Mouse (Mus musculus): ENCODE data around the gene B9d2.
A peak's percentile ranks its signal among the peaks of the same experiment; 100 is the strongest.

B9d2 gene

DNA sequence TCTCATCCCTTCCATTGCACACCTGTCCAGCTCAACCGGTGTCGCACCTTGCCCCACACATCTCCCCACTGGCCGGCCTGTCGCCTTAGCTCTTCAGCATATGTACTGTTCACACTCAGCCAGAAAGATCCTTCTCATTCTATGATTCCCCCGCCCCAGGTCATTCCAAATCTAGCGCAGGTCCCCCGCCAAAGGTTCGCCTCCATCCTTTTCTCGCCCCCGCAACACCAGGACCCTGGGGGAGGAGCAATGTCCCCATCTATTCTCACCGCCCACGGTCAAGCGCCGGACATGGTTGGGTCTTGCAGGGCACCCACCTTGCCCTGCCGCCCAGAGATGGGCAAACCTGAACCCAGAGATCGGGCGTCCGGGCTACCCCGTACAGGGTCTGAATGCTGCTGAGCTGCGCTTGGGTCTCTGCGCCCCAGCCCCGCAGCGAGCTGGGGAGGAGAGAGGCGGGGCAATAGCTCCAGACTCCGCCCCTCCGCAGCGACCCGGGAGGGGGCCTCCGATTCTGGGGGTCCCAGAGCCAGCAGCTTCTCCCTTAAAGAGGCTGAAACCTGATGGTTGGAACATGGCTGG is 5.8 kb upstream of the B9d2 start, which contains the start of gene Tmem91:
Gene Tmem91 (minus strand): TSS at position 448 of the 582 bp plus-strand sequence.
- no peak for DNase-seq (ENCODE audit: low spot score)

DNA sequence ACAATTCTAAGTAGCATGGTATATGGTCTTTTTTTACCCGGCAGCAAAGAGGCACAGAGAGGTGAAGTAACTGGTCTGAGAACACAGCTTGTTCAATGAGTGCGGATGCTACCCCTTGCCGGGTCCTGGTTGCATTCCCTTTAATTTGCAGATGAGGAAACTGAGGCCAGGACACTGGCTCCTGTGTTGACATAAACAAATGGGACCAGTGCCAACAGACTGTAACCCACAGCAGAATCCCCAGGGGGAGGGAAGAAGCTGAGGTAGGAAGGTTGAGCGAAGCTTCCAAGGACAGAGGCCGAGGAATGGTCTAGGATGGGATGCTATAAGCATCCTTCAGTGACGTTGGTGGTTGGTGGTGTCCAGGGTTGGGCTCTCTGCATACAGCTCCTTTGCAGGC is 5.2 kb upstream of the B9d2 start:
- DNase-seq (ENCODE audit: low spot score): no peak

DNA sequence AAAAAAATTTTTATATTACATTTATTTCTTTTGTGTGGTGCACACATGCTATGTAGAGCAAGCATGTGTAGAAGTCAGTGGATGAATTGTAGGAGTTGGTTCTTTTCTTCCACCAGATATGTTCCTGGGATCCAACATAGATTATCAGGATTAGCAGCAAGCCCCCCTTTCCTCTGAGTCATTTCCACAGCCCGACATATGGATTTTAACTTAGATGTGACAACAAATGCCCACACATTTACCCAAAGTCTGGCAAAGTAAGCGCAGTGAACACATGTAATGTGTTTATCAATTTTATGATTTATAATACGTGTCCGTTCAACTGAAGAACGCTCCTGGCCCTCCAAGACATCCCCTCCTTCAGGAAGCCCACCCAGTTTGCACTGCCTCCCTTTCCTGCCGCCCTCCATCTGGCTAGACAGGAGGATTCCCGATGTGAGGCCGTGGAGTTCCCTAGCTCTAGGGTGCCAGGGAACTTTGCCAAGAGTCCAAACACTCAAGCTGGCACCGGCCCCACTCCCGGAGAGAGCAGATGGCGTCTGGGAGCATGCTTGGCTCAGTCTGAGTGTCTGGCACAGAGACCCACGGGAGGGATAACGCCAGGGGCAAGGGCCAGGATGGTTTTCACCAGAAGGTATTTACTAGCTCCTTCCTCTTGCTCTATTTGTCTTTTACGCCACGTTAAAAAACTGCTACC is 4.3 kb upstream of the B9d2 start:
- DNase-seq (ENCODE audit: low spot score): no peak

DNA sequence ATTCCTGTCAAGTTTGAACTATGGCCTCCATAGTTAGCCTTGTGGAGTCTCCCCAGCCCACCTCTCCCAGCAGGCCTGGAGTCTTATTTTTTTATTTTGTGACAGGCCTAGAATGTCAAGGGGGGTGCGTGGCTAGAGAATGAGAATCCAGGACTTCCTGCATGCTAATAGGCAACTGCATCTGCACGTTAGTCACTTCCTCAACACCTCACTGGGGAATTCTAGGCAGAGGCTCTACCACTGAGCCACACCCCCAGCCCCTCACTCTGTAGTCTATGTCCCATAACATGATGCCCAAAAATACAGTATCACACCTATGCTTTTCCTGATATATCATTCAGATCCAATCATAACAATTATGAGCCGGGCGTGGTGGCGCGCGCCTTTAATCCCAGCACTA is 3.6 kb upstream of the B9d2 start:
- DNase-seq (ENCODE audit: low spot score): no peak

DNA sequence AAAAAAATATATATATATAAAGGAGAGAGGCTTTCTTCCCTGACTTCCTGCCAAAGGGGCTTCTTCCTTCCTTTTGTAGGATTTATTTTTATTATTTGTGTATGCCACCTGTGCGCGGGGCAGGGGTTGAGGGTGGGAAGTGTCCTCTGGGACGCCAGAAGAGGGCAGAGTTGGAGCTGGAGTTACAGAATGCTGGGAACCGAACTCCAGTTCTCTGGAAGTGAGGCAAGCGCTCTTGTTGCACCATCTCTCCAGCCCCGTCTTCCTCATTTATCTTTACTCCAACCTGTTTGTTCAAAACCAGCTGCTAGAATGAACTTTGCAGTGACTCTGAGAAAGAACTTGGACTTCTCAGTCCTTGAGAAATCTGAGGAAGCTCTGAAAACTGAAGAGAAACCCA is 609 bp upstream of the B9d2 start:
- no peak for DNase-seq (ENCODE audit: low spot score)

DNA sequence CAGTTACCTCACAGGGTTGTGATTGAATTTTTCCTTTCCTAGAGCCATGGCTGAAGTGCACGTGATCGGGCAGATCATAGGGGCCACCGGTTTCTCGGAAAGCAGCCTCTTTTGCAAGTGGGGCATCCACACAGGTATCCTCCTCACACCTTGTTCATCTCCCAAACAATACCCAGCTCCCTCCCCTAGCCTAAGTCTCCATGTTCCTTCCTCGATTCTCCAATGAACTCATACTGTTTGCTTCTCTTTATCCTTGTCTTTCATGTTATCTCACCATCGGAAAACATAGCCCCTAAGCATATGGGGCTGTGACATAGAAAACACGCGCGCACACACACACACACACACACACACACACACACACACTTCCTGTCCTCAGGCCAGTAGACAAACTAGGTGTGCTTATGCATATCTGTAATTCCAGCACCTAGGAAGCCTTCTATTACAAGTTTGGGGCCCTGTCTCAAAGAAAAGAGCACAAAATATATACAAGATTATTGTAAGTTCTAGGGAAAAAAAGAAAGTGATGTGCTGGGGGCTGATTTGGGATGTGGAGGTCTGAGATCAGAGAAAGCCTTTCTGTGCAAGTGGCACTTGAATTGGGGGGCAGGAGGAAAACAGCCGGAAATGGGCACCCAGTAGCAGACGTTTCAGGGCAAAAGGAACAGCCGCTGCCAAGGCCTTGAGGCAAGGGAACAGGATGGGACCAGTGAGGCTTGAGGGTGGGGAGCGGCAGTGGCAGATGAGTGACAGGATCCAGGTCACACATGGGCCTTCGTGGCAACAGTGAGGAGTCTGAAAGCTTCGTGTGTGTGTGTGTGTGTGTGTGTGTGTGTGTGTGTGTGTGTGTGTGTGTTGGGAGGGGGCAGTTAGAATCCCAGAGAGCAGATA is 1.0 kb downstream of the B9d2 start:
- no peak for DNase-seq (ENCODE audit: low spot score)

DNA sequence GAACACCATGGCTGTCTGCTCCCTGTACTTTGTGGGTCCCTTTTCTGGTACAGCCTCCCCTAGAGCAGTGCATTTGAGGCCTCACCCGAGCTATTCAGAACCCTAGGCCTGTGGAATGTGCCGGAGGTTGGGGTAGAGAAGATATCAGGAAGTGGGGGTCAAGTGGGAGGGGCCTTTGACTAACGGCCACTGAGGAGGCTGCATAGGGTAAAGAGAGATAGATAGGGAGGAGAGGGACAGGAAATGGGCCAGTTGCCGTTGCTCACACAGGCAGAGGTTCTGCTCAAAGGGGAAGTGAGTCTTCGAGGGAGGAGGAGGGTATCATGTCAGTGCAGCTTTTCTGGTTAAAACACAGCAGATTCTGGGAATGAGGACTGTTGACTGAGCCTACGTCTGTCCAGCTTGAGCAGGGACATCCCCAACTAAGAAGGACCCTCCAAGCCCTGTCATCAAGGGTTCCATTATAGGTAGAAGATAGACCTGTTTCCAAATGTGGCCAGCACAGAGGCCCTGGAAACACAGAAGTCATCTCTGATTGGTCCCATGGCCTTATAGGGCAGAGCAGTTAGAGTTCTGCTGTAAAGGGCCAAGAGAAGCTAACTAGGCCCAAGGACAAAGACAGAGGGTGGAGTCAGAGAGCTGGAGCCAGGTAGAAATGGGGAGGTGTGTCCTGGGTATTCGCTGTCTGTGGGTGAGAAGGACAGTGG is 3.0 kb downstream of the B9d2 start:
- DNase-seq (ENCODE audit: low spot score): peak; percentile 32

DNA sequence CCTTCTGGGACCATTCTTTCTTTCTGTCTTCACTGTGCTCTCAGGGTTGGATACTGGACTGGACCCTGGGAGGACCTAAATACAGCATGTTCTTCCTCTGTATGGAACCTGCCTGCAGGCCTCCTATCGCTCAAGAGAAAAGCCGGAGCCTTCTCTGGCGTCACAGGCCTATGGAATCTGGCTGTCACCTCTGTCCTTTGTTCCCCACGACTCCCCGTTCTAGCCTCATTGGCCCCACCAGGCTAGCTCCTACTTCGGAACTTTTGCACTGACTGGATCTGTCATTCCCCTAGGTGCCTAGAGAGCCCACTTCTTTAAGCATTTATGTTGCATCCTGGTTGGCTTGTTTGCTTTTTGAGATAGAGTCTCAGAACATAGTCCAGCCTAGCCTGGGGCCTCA is 4.1 kb downstream of the B9d2 start:
- no peak for DNase-seq (ENCODE audit: low spot score)

DNA sequence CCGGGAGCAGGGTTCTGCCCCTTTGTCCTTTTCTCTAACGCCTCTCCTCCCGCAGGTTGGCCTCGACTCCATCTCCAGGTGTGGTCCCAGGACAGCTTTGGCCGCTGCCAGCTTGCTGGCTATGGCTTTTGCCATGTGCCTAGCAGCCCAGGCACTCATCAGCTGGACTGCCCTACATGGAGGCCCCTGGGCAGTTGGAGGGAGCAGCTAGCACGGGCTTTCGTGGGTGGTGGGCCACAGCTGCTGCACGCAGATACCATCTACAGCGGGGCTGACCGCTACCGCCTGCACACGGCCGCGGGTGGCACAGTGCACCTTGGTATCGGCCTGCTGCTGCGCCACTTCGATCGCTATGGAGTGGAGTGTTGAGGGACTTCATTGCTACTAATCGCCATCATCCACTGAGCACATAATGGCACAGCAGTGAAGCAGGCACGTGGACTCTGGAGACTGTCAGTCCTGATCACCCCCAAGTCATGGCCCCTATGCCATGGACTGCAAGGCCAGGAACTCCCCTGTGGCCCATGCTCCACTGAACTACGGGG is 5.4 kb downstream of the B9d2 start:
- DNase-seq (ENCODE audit: low spot score): no peak

DNA sequence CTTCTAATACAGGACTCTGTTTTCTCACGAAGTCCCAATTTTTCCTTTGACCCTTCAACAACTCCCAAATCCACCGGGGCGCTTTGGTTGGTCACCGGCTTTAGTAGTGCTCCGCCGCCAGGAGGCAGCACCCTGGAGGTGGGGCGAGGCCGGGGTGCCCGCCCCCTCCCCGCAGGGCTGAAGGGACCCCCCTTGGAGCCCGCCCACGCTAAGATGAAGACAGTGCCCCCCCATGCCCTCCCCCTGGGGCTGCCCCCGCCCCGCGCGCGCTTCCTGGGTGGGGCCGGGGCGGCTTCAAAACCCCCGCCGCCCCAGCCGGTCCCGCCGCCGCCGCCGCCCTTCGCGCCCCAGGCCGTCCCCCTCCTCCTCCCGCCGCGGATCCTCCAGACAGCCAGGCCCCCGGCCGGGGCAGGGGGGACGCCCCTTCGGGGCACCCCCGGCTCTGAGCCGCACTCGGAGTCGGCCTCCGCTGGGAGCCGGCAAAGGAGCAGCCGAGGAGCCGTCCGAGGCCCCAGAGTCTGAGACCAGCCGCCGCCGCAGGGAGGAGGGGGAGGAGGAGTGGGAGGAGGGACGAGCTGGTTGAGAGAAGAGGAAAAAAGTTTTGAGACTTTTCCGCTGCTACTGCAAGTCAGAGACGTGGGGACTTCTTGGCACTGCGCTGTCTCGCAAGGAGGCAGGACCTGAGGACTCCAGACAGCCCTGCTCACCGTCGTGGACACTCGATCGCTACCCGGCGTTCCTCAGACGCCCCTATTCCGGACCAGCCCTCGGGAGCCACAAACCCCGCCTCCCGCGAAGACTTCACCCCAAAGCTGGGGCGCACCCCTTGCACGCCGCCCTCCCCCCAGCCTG is 6.3 kb downstream of the B9d2 start, which contains the start of gene Tgfb1:
Gene Tgfb1 (plus strand): TSS at position 323 of the 852 bp plus-strand sequence.
- DNase-seq (ENCODE audit: low spot score): peak; percentile 69

DNA sequence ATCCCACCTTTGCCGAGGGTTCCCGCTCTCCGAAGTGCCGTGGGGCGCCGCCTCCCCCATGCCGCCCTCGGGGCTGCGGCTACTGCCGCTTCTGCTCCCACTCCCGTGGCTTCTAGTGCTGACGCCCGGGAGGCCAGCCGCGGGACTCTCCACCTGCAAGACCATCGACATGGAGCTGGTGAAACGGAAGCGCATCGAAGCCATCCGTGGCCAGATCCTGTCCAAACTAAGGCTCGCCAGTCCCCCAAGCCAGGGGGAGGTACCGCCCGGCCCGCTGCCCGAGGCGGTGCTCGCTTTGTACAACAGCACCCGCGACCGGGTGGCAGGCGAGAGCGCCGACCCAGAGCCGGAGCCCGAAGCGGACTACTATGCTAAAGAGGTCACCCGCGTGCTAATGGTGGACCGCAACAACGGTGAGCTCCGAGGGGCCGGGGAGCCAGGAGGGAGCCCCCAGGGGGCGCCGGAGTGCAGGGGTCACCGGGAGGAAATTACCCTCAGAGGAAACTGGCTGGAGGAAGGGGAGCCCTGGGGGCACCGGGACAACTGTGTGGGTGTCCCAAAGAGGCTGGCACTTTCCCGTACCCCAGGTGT is 7.3 kb downstream of the B9d2 start:
- DNase-seq (ENCODE audit: low spot score): peak; percentile 47

DNA sequence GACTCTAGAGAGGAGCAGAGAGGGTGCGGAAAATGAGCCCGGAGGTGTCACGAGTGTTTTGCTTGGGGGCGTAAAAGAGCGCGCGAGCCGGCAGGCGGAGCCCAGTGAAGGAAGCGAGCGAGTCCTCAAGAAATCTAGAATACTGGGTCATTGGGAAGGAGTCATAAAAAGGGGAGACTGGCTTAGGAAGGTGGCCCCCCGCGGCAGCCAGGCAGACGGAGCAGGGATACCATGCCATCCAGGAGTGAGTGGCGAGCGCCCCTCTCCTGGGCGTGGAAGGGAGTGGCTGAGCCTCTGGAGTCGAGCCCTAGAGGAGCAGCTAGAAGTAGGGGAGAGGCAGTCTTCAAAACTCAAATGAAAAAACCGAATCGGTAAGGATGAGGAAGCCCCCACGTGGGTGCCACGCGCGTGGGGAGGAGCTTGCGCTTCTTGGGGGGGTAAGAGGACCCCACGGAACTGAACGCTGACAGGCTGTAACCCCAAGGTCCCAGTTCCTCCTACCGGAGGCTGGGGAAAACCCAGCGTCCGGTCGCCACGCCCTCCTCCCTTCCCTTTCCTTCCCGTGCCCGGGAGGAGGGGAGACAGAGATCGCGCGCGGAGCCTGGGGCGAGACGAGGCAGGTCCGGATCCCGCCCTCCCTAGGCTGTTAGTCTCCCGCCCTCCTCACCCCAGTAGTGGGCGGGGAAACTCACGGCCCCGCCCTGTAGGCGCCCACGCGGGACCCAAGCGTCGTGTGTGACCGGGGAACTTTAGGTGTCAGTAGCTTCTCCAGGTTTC is 8.4 kb downstream of the B9d2 start:
- peak; percentile 86 for DNase-seq (ENCODE audit: low spot score)

DNA sequence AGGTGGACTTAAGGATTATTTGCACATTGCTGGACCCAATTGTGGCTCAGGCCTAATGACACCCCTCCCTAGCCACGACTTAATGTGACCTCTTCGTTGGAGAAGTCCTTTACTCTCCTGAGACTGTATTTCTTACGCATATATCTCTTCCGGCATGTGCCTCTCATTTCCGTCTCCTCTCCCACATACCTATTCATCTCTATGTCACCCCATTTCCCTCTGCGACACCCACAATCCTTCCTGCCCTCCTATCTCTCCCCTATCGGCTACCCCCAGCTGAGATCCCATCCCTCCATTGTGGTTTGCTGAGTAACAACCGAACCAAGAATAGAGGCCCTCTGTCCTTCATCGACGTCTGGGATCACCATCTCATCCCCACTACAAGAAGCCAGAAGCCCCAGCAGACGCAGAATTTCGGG is 9.0 kb downstream of the B9d2 start:
- peak; percentile 62 for DNase-seq (ENCODE audit: low spot score)

DNA sequence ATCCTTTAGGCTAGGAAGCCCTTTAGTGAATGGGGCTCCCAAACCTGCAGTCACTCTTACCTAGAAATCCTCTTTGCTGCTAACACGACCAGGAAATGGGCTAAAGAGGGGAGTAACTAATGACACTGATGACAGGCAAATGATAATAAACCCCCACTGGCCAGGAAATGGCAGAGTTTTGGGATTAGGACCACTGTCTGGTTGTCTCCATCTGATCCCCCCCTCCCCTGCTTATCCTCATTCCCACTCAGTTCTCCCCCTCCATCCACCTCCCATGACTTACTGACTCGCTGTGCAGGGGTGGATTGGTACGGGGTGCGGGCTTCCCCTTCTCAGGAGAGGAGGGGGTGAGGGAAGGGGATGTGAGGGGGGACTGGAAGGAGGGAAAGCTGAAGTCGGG is 9.5 kb downstream of the B9d2 start:
- no peak for DNase-seq (ENCODE audit: low spot score)

DNA sequence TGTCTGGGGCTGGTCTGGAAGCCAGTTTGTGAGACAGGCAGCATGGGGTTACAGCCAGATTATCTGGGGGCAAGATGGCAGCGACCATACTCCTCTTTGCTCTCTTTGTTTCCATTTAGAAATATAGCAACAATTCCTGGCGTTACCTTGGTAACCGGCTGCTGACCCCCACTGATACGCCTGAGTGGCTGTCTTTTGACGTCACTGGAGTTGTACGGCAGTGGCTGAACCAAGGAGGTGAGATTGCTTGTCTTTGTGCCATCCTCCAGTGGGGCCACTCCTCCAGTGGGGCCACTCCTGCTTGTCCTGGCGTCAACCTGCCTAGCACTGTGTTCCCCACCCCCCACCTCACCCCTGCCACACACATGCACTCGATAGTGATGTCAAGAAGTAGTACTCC is 13.5 kb downstream of the B9d2 start:
- no peak for DNase-seq (ENCODE audit: low spot score)

DNA sequence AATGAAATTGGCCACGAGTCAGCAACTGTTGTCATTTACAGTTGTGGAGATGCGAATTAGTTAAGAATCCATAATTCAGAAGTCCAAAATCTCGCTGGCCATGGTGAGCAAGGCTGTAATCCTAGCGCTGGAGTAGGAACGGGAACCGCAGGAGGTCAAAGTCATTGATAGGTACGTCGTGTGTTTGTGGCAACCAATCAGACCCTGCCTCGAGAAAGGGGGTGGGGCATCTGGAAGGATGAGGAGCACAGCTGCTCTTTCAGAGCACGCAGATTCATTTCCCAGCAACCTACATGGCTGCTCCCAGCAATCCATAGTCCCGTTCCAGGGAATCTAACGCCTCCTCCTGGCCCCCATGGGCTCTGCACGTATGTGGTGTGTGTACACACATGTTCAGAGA is 19.3 kb downstream of the B9d2 start:
- no peak for DNase-seq (ENCODE audit: low spot score)

DNA sequence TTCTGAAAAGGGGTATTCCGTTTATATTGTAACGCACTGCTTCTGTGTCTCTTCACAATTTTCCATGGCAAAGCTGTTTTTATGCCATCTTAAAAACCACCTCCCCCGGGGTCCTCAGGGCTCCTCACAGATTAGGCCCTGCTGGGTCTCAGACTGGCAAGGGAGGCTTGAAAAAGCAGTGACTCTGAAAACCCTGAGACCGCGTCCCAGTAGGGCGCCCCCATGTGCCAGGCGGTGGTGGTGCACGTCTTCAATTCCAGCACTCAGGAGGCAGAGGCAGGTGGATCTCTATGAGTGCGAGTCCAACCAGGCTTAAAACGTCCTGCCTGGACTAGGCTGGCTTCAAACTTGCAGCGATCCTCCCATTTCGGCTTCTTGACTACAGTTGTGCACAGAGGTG is 20.2 kb downstream of the B9d2 start:
- no peak for DNase-seq (ENCODE audit: low spot score)

DNA sequence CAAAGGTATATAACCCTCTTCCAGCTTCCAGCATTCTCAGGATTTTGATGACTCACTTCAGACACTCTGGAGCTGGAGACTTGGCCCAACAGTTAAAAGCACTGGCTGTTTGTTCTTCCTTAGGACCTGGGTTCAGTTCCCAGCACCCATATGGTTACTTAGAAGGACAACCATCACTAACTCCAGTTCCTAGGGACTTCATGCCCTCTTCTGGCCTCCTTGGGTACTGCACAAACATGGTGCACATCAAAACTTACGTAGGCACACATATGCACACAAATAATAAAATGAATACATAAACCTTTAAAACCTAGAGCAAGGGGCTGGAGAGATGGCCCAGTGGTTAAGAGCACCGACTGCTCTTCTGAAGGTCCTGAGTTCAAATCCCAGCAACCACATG is 21.8 kb downstream of the B9d2 start:
- DNase-seq (ENCODE audit: low spot score): no peak

DNA sequence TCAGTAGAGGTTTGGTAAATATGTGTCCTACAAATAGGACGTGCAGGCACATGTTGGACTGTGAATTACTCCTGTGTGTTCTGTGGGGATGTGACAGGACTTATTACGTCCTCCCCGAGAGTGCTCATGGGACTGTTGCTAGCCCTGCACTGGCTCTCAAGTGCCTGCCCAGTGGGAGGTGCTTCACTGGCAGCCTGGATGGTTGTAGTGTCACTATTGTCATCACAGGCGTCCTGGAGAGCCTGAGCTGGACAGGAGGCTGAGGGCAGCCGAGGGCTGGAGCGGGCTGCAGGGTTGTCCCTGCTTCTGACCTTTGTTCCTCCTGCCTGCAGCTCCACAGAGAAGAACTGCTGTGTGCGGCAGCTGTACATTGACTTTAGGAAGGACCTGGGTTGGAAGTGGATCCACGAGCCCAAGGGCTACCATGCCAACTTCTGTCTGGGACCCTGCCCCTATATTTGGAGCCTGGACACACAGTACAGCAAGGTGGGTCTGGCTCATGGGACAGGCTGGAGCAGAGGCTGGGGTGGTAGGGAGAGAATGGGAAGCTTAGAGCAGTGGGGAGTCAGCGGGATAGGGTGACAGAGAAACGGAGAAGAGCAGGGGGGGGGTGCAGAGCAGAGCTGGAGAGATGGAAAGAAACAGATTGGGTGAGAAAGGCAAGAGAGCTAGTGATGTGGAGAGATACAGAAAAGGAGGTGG is 23.4 kb downstream of the B9d2 start:
- DNase-seq (ENCODE audit: low spot score): no peak

All from c-Kit-positive CD71-positive TER-119-positive erythroid progenitor cells, embryonic 14.5 days (primary cell).